Mouse (Mus musculus) c-Kit-positive CD71-positive TER-119-negative erythroid progenitor cells, embryonic 14.5 days (primary cell): ENCODE measurements around the gene Ccdc117.
"Not testable (repeated sequence)": the region's sequence is repeated elsewhere in the genome, so short reads cannot be mapped to it uniquely, and the experiment has no call there.

Experiments used
- DNase-seq: peaks from one replicate; pipeline ENCODE4 v3.0.0-alpha.2; 2013; ENCODE audit warnings: low read depth

Ccdc117 gene

DNA sequence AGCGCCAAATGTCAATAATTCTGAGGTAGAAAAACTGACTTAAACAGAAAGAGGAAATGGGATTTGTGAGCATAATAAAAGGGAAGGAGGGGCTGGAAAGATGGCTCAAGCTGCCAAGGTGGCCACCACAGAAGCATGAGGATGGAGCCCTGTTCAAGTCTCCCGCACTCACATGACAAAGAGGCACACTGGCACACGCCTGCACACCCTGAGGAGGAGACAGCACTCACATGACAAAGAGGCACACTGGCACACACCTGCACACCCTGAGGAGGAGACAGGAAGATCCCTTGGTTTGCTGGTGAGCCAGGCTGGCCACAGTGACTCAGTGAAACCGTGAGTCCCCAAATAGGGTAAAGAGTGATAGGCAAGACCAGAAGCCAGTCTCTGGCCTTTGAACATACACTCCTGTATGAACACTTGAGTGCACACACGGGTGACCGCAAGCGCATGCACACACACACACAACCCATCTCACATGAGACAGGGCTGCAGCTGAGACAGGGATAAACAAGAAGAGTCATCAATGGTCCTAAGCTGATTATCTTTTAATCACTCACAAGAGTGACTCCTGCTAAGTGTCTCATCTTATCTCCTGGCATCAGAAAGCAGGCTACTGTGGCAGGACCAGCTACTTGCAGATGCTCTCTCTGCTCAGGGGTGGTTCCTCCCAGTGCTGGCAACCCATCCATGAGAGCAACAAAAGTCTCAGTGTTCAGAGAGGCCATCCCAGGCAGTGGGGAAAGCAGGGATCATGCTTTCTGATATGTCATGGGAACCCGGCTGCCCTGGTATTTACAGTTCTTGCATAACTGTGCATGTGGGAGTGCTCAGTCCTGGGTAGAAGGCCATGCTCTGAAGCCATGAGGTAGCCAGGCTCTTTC, 32.5 kb downstream of the Ccdc117 start:
- DNase-seq: no peak

DNA sequence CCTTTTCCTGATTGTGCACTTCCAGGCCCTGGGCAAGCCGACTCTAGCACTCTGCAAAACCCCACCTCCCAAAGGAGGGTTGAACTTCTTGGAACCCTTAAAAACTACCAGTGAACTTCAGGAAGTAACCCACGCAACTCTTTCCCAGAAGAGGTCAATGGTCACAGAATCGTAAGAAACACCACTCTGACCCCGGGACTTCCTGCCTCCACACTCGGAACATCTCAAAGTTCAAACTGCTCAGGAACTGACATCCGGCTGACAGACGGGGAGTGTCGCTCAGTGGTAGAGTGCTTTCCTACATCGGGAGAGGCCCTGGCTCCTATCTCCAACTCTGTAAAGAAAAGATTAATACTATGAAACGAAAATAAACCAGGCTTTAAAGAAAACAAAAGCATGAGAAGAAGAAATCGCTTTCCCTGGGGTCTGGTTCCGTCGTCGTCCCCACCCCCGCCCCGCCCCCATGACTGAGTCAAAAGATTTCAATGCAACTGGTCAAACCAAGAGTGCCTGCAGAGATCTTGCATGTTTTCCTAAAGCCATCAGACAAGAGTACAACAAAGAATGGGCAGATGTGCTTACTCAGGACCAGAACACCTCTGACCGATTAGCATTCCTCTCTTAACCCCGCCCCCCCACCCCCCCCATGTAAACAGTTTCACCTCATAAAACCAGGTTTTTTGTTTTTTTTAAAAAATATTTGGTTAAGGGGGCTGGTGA, 36.0 kb downstream of the Ccdc117 start:
- DNase-seq: no peak

DNA sequence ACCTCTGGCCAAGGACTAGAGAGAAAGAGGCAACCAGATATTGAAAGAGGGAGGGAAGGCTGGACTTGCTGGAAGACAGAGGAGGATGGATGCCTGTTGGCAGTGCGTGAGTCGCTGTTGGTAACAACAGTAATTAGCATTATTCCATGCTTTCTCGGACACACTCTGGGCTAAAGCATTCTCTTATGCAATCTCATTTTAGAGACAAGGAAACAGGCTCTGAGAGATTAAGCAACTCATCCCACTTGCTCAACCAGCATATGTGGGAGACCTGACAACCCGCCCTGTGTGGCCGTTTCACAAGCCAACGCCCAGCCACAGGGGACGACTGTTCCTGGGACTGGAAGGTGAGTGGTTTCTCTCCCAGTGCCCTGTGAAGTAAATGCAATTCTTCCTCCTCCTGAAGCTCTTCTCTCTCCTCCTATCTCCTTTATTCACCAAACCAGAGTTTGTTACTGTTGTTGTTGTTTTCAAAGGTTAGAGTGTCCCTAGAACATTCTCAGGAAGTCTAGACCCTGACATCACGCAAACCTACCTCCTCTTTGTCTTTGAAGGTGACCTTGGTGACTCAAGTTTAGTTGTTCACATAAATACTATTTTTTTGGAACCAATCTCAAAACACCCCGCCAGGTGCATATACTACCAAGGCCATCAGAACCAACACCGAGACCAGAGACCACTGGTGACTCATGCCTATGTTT, 39.5 kb downstream of the Ccdc117 start:
- no peak for DNase-seq

DNA sequence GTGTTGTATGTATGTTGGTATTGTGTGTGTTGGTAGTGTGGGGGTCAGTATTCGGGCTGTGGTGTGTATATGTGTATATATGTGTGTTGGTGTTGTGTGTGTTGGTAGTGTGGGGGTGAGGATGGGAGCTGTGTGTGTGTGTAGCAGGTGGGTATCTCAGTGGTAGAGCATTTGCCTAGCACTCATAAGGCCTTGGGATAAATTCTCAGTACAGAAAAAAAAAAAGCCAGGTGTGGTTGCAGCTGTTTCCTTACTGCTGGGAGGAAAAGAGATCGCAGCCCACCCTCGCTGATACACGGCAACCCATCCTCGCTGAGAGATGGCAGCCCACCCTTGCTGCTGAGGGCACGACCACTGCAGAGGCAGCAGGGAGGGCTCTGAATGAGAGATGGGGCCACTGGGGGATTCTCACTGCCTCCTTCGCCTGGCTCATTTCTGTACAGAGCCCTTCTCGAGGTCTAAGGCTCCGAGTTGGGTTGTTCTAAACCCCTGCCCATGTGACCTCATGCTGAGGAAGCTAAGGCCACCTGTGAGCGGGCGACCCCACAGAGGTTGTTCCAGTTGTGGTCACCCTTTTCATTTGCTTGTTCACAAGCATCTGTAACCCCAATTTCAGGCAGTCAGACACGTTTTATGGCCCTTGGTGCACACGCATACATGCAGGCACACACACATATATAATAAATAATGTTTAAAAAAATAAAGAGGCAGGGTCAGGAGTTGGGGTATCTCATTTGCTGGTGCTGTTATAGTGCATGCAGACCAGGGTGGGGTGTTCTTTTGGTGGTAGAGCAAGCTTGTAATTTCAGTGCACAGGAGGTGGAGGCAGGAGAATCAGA, 40.9 kb downstream of the Ccdc117 start:
- DNase-seq: no peak

DNA sequence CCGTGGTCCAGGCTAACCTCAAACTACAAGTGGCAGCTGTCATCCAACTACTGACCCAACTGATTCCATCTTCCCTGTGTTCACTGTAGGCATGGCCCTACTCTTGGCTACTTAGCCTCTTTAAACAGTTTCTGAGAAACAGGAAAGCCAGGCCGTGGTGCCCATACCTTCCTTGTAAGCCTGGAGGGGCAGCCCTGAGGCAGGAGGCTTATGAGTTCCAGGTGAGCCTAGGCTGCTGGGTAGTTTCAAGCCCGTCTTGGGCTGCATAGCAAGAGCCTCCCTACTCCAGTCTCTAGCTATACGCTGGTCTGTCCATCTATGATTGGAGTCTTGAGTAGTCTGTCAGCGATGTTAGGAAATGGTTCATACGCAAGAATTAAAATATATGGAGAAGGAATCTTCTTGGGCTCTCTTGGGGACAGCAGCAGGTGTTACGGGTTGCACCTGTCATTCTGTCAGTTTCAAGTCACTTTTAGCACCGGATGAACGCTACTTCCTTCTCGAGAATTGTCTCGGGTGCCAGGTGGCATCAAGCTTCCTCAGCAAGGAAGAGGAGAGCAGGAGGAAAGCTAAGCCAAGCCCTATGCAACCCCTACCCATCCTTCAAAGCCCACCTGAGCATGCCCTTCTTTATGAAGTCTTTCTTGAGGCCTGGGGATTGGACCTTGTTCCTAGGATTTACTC, 41.9 kb downstream of the Ccdc117 start:
- no peak for DNase-seq

DNA sequence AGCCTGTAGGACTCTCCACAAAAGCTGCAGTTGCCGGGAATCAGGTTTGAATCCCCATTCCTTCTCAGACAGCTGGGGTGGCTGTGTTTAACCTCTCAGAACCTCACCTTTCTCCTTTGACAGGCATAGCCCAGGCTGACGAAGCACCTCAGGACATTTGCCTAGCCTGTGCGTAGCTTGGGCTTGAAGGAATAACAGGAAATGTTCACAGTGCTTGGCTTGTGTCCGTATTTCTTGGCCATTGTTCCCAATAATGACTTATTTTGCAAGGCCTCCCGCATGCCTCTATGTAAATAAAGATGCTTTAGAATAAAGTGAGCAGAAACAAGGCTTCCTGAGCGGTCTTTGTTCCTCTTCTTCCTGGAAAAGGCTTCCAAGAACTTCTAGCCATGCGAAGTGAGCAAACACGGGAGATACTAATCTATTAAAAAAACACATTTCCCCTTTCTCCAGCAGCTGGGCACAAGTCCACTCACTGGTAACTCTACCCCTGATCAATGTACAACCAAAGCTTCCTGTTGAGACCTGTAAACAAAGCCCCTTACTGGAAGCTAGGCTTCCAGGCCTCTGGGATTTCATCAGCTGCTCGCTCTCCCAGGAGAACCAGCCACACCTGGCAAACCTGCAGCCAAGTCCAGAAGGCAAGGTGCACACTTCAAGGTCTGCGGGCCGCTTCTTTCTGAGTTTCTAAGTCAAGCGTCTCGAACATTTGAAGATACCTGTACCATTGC, 42.9 kb downstream of the Ccdc117 start:
- DNase-seq: no peak

DNA sequence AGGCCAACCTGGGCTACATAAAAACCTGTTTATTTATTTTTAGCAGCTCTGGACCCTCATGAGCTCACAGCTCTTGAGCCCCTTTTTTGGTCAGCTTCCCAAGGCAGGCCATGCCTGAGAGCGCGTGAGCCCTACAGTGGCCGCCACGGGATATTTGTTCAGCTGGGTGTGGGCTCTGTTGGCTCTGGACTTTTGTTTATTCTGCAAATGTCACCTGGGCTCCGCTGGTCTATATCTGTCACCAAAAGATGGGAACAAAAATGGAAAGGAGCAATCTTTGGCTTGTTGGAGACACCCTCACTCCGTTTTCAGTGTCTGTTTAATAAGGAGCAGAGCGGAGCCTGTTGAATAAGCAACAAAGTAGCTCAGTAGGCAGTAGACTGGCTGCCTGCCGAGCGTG, 43.6 kb downstream of the Ccdc117 start:
- DNase-seq: no peak

DNA sequence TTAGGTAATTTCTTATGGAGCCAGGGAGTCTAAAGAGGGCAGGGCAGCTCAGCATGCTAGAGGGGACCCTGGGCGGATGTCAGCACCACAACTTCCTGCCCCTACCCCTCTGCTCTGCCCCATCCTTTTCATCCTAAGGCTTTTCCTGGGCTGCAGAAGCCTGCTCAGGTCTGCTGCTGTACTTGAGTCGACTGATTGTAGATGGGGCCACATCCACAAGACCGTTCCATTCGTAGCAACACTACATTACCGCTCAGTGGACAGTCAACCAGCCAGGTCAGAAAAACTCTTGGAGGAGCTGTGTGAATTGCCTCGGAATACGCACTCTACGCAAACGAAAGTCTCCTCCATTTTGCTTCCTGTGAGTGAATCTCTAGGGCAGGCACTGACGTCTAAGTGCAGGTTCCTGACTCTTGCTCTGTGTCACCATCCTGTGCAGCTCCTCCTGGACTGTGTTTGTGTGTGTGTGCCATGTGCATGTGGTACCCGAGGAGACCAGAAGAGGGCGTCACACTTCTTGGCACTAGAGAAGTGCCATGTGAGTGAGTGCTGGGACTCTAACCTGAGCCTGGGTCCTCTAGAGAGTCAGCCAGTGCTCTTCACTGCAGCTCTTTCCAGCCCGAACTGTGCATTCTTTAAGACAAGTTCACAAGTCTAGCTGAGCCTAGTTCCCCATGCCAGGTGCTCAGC, 45.3 kb downstream of the Ccdc117 start:
- no peak for DNase-seq

DNA sequence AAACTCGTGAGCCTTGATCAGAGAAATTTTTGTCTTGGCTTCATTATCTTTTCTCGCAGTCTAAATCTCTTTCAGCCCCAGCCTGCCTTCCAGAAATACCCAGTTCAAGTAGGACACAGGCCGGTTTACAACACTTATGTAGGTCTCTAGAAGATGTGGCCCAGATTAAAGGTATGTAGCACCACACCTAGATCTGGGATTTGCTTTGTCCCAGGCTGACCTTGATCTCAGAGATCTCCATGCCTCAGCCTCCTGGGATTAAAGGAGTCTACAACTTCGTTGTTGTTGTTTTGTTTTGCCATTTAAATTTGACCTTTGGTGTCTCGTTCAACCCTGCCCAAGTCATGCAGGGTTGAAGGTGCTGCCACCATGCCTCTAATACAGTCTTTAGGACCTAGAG, 46.1 kb downstream of the Ccdc117 start:
- no peak for DNase-seq

DNA sequence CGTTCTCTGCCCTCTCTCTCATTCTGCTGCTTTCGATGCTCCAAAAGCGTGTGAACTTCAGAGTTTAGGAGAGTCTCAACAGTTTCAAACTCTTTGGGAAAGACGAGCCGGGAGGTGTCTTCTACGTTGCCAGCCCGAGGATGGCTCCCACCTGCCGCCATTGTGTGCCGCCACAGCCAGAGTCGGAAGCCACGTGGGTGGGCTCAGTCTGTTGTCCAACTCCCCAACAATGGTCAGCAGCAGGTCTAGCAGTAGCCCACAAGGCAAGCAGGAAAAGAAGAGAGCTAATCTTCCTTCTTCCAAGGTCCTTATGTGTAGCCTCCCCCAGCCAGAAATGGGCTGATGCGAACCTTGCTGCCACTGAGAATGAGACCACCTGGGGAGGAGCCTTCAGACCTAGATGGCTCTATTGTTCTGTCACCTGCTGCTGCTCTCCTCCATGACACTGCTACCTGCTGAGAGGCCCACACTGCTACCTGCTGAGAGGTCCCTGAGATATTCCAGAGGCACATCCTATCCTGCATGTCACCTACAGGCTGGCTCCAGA, 46.6 kb downstream of the Ccdc117 start:
- no peak for DNase-seq

DNA sequence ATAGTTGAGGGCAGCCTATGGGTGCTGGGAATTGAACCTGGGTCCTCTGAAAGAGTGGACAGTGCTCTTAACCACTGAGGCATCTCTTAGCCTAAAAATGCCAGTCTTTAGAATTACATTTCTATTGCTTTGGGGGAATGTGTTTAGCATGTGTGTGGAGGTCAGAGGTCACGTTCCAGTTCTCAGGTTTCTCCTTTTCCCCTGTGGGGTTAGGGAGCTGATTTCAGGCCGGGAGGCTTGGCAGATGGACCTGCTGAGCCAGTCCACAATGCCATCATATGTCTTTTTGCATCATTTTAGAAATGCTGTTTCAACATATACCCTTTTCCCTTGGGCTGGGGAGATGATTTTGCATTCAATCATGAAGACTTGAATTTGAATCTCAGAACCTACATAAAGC, 48.1 kb downstream of the Ccdc117 start:
- DNase-seq: no peak

DNA sequence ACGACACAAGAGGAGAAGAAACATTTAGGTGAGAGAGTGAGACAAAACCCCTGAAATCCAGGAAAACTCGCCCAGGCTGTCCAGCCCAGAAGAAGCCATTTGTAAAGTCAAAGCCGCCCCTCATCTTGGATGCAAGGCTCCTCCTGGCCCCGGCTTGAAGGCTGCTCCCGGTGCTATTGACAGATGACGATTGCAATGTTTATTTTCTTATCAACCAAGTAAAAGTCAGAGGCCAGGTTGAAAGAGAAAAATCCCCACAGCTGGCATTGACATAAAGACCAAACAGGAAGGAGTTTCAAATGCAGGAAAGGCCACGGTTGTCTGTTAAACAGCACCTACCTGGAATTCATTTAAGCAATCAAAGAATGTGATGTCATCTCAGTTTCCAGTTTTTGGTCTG, 50.1 kb downstream of the Ccdc117 start:
- DNase-seq: no peak

DNA sequence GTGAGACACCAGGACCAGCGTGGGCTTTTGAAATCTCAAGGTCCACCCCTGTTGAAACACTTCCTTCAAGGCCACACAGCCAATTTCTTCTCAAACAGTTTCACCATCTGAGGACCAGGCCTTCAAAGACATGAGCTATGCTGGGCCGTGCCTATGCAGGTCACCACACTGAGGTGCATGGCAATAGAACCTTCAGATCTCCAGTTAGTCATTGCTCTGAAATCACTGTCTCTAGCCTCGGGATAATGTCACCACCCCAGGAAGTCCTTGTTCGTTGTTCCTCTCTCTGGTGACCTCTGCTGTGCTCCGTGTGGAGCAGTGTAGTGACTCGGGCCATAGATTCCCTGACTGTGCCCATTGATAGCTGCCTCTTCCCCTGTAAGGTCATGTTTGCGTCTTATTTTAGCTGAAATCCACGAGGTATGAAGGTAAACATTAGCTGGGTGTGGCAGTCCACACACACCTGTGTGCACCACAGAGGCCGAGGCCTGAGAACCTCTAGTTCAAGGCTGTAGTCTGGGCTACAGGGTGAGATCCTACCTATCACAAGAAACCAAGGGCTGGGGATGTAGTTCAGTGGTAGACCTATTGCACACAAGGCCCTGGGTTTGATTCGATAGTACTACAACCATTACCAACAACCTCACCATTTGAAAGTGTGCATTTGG, 50.9 kb downstream of the Ccdc117 start:
- no peak for DNase-seq

DNA sequence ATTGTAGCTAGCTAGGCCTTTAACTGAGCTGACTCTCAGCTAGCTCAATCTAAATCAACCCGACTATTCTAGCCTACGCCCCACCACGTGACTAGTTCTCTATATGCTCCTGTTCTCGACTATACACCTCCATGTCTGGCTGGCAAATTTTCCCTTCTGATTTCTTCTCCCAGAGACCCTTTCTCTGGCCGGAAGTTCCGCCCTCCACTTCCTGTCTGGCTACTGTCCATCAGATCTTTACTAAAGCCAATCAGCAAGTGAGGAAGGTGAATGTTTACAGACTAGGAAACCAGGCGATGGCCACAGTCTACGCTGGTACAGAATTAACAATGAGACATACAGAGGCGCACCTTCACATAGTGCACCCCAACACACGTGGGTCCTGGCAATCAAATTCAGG, 52.6 kb downstream of the Ccdc117 start:
- DNase-seq: not testable (repeated sequence)

DNA sequence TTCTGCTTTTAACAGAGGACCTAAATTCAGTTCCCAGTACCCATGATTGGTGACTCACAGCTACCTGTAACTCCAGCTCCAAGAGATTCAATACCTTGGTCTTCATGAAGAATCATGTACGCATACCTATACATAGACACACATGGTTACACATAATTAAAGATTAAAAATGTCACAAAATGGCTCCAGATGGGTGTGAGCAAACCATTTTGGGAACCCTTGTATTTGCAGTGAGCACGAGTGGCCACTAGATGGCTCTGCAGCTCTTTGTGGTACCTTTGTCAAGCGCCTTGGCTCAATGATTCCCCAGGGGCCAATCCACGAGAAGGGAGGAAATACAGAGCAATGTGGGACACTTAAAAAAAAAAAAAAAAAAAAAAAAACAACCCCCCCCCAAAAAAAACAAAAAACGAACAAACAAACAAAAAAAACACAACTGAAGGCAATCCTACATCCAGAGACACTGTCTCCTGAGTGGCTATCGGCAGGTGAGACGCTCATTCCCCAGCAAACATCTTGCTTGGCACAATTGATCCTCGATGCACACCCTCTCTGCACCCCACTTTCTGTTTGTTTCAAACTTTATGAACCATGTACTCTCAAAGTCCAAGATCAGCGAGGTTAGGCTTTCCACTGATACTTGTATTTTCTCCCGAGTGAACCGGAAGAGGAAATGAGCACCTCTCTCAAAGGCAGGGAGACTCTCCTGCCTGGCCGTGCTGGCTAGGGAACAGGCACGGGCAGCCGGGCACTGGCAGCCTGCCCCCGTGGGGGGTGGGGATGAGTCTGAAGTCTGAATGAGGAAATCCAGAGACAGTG, 56.6 kb downstream of the Ccdc117 start:
- peak; percentile 87 for DNase-seq

DNA sequence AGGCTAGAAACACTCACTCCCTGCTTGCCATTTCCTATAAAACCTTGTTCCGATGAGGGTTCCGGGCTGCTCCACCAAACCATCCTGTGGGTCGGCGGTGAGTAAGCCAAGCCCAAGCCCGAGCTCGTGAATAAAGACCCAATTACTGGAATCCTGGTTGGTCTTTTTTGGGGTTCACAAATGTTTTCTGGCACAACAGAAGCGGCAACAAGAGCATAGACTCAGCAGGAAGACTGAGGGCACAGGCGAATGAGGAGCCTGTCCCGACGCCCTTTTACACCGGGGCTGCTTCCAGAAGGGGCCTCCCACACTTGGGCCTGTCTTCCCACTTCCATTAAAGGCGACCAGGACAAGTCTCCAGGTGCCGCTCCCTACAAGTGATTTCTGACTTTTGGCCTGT, 59.4 kb downstream of the Ccdc117 start:
- DNase-seq: no peak
